Mouse (Mus musculus): ENCODE measurements around the gene Ptgfr. TPM values are rescaled to one million over a fixed set of nuclear protein-coding genes. Genes with fewer than 3 reads are reported as not detected.

Gene Ptgfr
- 2.1 and 3.4 TPM in 2 replicates for polyA plus RNA-seq (2012; rRNA removed)

- DNase-seq (ENCODE audit: low spot score), result no peak
These were observed at the start of gene Ptgfr for GRCm38 (mm10) chr3:151836871-151837680. Gene Ptgfr (minus strand): TSS chr3:151837630.

GRCm38 (mm10) chr3:151883881-151884280 lies 46.5 kb upstream of the Ptgfr start:
- DNase-seq (ENCODE audit: low spot score), result no peak

- no peak for DNase-seq (ENCODE audit: low spot score)
These were observed 42.6 kb upstream of the Ptgfr start for GRCm38 (mm10) chr3:151879981-151880380.

- no peak for DNase-seq (ENCODE audit: low spot score)
These were observed 31.5 kb upstream of the Ptgfr start for GRCm38 (mm10) chr3:151868970-151869369.

- no peak for DNase-seq (ENCODE audit: low spot score)
These were observed 13.9 kb upstream of the Ptgfr start for GRCm38 (mm10) chr3:151851344-151851743.

GRCm38 (mm10) chr3:151850621-151851020 lies 13.2 kb upstream of the Ptgfr start:
- DNase-seq (ENCODE audit: low spot score), result no peak

- no peak for DNase-seq (ENCODE audit: low spot score)
These were observed 8.9 kb upstream of the Ptgfr start for GRCm38 (mm10) chr3:151846292-151846691.

- no peak for DNase-seq (ENCODE audit: low spot score)
These were observed 7.1 kb upstream of the Ptgfr start for GRCm38 (mm10) chr3:151844361-151845154.

GRCm38 (mm10) chr3:151840688-151841087 lies 3.3 kb upstream of the Ptgfr start:
- DNase-seq (ENCODE audit: low spot score), result no peak

DNA sequence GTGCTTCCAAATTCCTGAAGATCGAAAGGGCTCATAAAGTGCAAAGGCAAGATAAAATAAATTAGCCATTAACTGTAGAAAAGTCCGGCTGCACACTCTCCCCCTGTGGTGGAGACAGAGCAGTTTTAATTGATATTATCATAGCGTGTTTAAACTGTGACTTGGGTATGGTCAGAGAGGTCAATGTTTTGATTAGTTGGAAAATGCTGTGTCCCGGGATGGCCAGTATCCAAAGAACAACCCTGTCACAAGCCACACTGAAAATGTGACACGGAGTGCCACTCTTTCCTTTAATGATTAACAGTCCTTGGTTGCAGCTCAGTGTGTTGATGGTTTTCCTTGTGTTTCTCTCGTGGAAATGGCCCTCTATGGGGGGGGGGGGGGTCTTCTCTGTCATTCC lies 942 bp upstream of the Ptgfr start:
- DNase-seq (ENCODE audit: low spot score), result no peak

- DNase-seq (ENCODE audit: low spot score), result no peak
These were observed 319 bp upstream of the Ptgfr start for GRCm38 (mm10) chr3:151837749-151838148.

- no peak for DNase-seq (ENCODE audit: low spot score)
These were observed 979 bp downstream of the Ptgfr start for GRCm38 (mm10) chr3:151836451-151836850.

DNA sequence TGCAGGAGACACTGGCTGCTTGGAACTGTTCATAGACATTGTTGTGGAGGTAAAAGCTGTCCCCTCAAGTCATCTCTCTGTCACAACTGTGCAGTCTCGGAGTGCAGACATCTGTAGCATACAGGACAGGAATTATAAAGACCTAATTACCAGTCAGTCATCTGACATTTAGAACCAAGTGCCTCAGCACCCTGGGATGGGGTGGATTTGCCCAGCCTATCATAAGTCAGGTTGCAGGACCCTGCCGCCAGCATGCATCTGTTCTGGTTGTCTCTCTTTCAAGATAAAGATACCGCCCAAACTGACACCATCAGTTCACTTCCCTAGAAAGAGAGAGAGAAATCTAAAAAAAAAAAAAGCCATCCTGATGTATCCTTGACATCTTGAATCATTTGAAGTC lies 1.6 kb downstream of the Ptgfr start:
- no peak for DNase-seq (ENCODE audit: low spot score)

- no peak for DNase-seq (ENCODE audit: low spot score)
These were observed 9.3 kb downstream of the Ptgfr start for GRCm38 (mm10) chr3:151827950-151828610.

DNA sequence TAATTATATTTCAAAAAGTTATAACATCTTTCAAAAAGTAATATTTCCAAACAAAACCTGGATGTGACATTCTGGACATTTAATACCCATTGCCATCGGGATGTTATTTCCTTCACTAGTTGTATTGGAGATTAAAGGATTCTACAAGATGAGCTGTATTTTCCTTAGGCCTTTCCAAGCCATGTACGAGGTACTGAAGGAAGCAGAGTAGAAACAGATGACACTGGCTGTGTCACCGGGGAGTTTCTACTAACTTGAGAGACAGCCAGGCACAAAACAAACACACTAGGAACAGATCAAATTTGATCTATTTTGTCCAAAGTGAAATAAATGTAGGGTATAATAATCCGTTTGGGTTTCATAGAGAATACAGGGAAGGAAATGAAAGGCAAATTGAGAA lies 17.6 kb downstream of the Ptgfr start:
- no peak for DNase-seq (ENCODE audit: low spot score)

- no peak for DNase-seq (ENCODE audit: low spot score)
These were observed 19.2 kb downstream of the Ptgfr start for GRCm38 (mm10) chr3:151818265-151818664.

GRCm38 (mm10) chr3:151808613-151809012 lies 28.8 kb downstream of the Ptgfr start:
- no peak for DNase-seq (ENCODE audit: low spot score)

DNA sequence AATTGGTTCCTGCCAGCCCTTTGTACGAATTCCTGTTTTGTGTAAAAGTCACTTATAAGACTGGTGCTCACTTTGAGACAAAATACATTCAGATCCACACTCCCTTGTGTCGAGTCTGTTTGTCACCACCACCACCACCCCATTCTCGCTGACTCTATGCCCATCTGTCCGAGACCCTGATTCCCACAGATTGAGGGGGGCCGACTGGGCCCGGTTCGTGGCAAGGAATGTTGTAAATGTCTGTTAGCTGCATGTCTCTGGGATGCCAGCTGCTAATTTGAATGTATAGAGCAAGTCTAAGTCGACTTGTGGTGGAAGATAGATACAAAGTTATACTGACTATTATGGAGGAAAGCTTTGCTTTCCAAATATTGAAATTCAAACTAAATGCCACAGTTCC lies 48.8 kb downstream of the Ptgfr start:
- no peak for DNase-seq (ENCODE audit: low spot score)

GRCm38 (mm10) chr3:151775089-151775488 lies 62.3 kb downstream of the Ptgfr start:
- DNase-seq (ENCODE audit: low spot score), result no peak

DNA sequence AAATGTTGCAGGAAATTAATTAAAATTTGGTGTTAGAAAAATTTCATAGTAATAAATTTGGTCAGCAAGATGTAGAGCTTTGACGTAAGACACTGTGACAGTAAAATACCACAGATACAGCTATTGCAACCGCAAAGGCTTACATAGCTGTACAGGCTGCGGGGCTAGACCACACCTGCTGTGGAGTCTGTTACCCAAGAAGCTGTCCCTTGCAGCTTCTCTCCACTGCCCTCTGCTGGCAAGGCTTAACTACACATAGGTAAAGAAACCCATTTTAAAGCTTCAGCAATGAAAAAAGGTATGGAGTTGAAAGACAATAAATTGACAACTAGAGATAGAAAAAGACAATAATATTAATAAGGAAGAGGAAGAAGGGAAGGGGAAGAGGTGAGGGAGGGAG lies 66.4 kb downstream of the Ptgfr start:
- no peak for DNase-seq (ENCODE audit: low spot score)

DNA sequence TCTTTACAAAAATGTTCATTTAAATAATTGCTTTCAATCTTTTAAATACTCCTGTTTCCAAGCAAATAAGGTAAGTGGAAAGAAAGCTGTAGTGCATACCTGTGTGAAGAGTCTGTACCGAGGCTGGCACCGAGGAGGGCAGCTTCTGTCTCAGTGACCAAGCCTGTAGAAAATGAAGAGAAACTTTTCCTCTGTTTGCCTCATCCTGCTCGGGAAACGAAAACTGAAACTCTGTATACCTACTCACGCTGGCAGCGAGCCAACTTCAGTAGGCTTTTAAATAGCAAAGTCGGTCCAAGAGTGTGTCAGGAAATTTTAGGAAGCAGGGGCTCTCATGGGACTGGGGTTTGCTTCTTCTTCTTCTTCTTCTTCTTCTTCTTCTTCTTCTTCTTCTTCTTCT lies 87.7 kb downstream of the Ptgfr start, which contains the start of gene Ifi44:
Ifi44 (minus strand) TSS at position 224 of the 400 bp plus-strand sequence.
- DNase-seq (ENCODE audit: low spot score), result no peak

GRCm38 (mm10) chr3:151748514-151748913 lies 88.9 kb downstream of the Ptgfr start:
- no peak for DNase-seq (ENCODE audit: low spot score)
